Mouse (Mus musculus) MEL (cell line): Measurements from ENCODE around the gene Arhgef1. TPM values are rescaled to one million over a fixed set of nuclear protein-coding genes. Genes with fewer than 3 reads are reported as not detected.

Source experiments
- DNase-seq: peaks from one replicate; pipeline ENCODE4 v3.0.0; 2011; ENCODE audit warnings: low read depth, low spot score
- H3K27ac ChIP-seq: 2 replicates; pipeline ENCODE4 v1.5.1; 2012; ENCODE audit warnings: low read depth, mild to moderate bottlenecking, control low read depth, low read length, moderate library complexity; ENCODE audit not compliant: control insufficient read depth
- H3K27me3 ChIP-seq, 2 experiments: fragments of 150-350 bp in 1 of 2; sonication (generic) in 1 of 2; 2 replicates each; pipeline ENCODE4 v1.6.1; 2012; ENCODE audit warnings: low read length in 2 of 2, mild to moderate bottlenecking in 2 of 2, improper control_type of control experiment in 1 of 2, moderate library complexity in 1 of 2; ENCODE audit not compliant: insufficient read depth in 2 of 2, control insufficient read depth in 1 of 2
- H3K36me3 ChIP-seq, 2 experiments: 2 replicates each; pipeline ENCODE4 v1.6.1; 2012 to 2014; ENCODE audit warnings: low read length in 2 of 2, improper control_type of control experiment in 1 of 2, inconsistent platforms in 1 of 2, mild to moderate bottlenecking in 1 of 2; ENCODE audit not compliant: insufficient read depth in 2 of 2, control insufficient read depth in 1 of 2
- H3K4me1 ChIP-seq, 2 experiments: fragments of 150-350 bp in 1 of 2; sonication (generic) in 1 of 2; 2 replicates each; pipeline ENCODE4 v1.6.1; 2012; ENCODE audit warnings: low read length in 2 of 2, improper control_type of control experiment in 1 of 2, mild to moderate bottlenecking in 1 of 2; ENCODE audit not compliant: insufficient read depth in 2 of 2, control insufficient read depth in 1 of 2
- H3K4me3 ChIP-seq, 2 experiments: fragments of 150-350 bp in 1 of 2; sonication (generic) in 1 of 2; 2 replicates each; pipeline ENCODE4 v1.5.1; 2012; ENCODE audit warnings: low read depth in 2 of 2, low read length in 2 of 2, mild to moderate bottlenecking in 2 of 2, moderate library complexity in 2 of 2, control low read depth in 1 of 2, improper control_type of control experiment in 1 of 2; ENCODE audit not compliant: control insufficient read depth in 1 of 2, insufficient read depth in 1 of 2
- H3K79me2 ChIP-seq: 2 replicates; pipeline ENCODE4 v1.6.1; 2012; ENCODE audit warnings: mild to moderate bottlenecking, low read length, moderate library complexity; ENCODE audit not compliant: control insufficient read depth, poor library complexity, insufficient read depth
- H3K9ac ChIP-seq: 2 replicates; pipeline ENCODE4 v1.6.1; 2012; ENCODE audit warnings: low read depth, mild to moderate bottlenecking, control low read depth, low read length, moderate library complexity; ENCODE audit not compliant: control insufficient read depth, poor library complexity, severe bottlenecking
- H3K9me3 ChIP-seq: fragments of 150-350 bp; sonication (generic); replicated peaks from 2 replicates; pipeline ENCODE4 v1.6.1; 2012; ENCODE audit warnings: mild to moderate bottlenecking, low read length, improper control_type of control experiment, moderate library complexity; ENCODE audit not compliant: insufficient read depth
- CHD1 ChIP-seq: IDR thresholded peaks from 2 replicates; pipeline ENCODE4 v1.6.1; 2012; ENCODE audit warnings: low read depth, mild to moderate bottlenecking, inconsistent platforms, low read length, improper control_type of control experiment
- CHD2 ChIP-seq: IDR thresholded peaks from 2 replicates; pipeline ENCODE4 v1.6.1; 2011; ENCODE audit warnings: low read length, improper control_type of control experiment
- CTCF ChIP-seq, 3 experiments: IDR thresholded peaks in 2 of 3; conservative IDR thresholded peaks in 1 of 3; 2 replicates each; pipeline ENCODE4 v1.5.1; 2011 to 2012; ENCODE audit warnings: low read length in 3 of 3, low read depth in 2 of 3, mild to moderate bottlenecking in 2 of 3, improper control_type of control experiment in 1 of 3, inconsistent platforms in 1 of 3, mixed read lengths in 1 of 3, moderate library complexity in 1 of 3; ENCODE audit not compliant: control insufficient read depth in 1 of 3, insufficient read depth in 1 of 3, poor library complexity in 1 of 3, severe bottlenecking in 1 of 3
- E2F4 ChIP-seq: IDR thresholded peaks from 2 replicates; pipeline ENCODE4 v1.6.1; 2011; ENCODE audit warnings: low read depth, low read length, improper control_type of control experiment, borderline replicate concordance
- ELF1 ChIP-seq: IDR thresholded peaks from 2 replicates; pipeline ENCODE4 v1.6.1; 2014; ENCODE audit warnings: low read depth, mild to moderate bottlenecking, inconsistent platforms, low read length, improper control_type of control experiment, moderate library complexity
- GATA1 ChIP-seq: IDR thresholded peaks from 2 replicates; pipeline ENCODE4 v1.6.1; 2011; ENCODE audit warnings: low read depth, low read length, improper control_type of control experiment
- JUND ChIP-seq: IDR thresholded peaks from 2 replicates; pipeline ENCODE4 v1.6.1; 2011; ENCODE audit warnings: low read depth, mild to moderate bottlenecking, improper control_type of control experiment, low read length
- MAFK ChIP-seq: IDR thresholded peaks from 2 replicates; pipeline ENCODE4 v1.6.1; 2011; ENCODE audit warnings: low read depth, mild to moderate bottlenecking, low read length, improper control_type of control experiment, borderline replicate concordance
- MAX ChIP-seq: IDR thresholded peaks from 2 replicates; pipeline ENCODE4 v1.6.1; 2011; ENCODE audit warnings: low read length, improper control_type of control experiment
- MYB ChIP-seq: IDR thresholded peaks from 2 replicates; pipeline ENCODE4 v1.6.1; 2011; ENCODE audit warnings: mild to moderate bottlenecking, low read depth, low read length, improper control_type of control experiment
- MYC ChIP-seq: IDR thresholded peaks from 2 replicates; pipeline ENCODE4 v1.6.1; 2011; ENCODE audit warnings: low read depth, mild to moderate bottlenecking, low read length, improper control_type of control experiment, moderate library complexity
- NELFE ChIP-seq: IDR thresholded peaks from 2 replicates; pipeline ENCODE4 v1.6.1; 2011; ENCODE audit warnings: low read depth, low read length, improper control_type of control experiment
- NRF1 ChIP-seq: IDR thresholded peaks from 2 replicates; pipeline ENCODE4 v1.6.1; 2014; ENCODE audit warnings: low read depth, mild to moderate bottlenecking, inconsistent platforms, low read length, improper control_type of control experiment, moderate library complexity; ENCODE audit not compliant: poor library complexity, insufficient read depth, severe bottlenecking
- POLR2AphosphoS5 ChIP-seq: IDR thresholded peaks from 2 replicates; pipeline ENCODE4 v1.6.1; 2012; ENCODE audit warnings: low read depth, borderline replicate concordance, mild to moderate bottlenecking, inconsistent platforms, low read length, moderate library complexity, mixed read lengths
- RCOR1 ChIP-seq: IDR thresholded peaks from 2 replicates; pipeline ENCODE4 v1.6.1; 2012; ENCODE audit warnings: low read depth, mild to moderate bottlenecking, inconsistent platforms, low read length, improper control_type of control experiment
- SIN3A ChIP-seq: IDR thresholded peaks from 2 replicates; pipeline ENCODE4 v1.6.1; 2012; ENCODE audit warnings: low read length, improper control_type of control experiment, inconsistent platforms
- TCF12 ChIP-seq: IDR thresholded peaks from 2 replicates; pipeline ENCODE4 v1.6.1; 2014; ENCODE audit warnings: low read depth, mild to moderate bottlenecking, inconsistent platforms, low read length, improper control_type of control experiment, moderate library complexity
- UBTF ChIP-seq: IDR thresholded peaks from 2 replicates; pipeline ENCODE4 v1.6.1; 2012; ENCODE audit warnings: low read depth, mild to moderate bottlenecking, inconsistent platforms, low read length, improper control_type of control experiment, moderate library complexity, borderline replicate concordance; ENCODE audit not compliant: insufficient read depth
- USF1 ChIP-seq: IDR thresholded peaks from 2 replicates; pipeline ENCODE4 v1.6.1; 2014; ENCODE audit warnings: low read depth, mild to moderate bottlenecking, inconsistent platforms, low read length, improper control_type of control experiment, moderate library complexity
- USF2 ChIP-seq, 2 experiments: IDR thresholded peaks; 2 replicates each; pipeline ENCODE4 v1.6.1; 2011 to 2012; ENCODE audit warnings: improper control_type of control experiment in 2 of 2, low read length in 2 of 2, borderline replicate concordance in 1 of 2, inconsistent platforms in 1 of 2, low read depth in 1 of 2, mild to moderate bottlenecking in 1 of 2; ENCODE audit not compliant: insufficient read depth in 1 of 2
- ZMIZ1 ChIP-seq: IDR thresholded peaks from 2 replicates; pipeline ENCODE4 v1.6.1; 2012; ENCODE audit warnings: low read depth, mild to moderate bottlenecking, inconsistent platforms, low read length, improper control_type of control experiment, moderate library complexity
- ZNF384 ChIP-seq: IDR thresholded peaks from 2 replicates; pipeline ENCODE4 v1.6.1; 2012; ENCODE audit warnings: low read depth, mild to moderate bottlenecking, inconsistent platforms, low read length, improper control_type of control experiment
- polyA plus RNA-seq, 2 experiments: library from polyadenylated mRNA; stranded (reverse) in 1 of 2; unstranded in 1 of 2; fragments of >175 nt in 1 of 2; fragments of >200 nt in 1 of 2; gene quantifications; 2 replicates each; pipeline versions ENCODE4 v1.2.1 to v1.2.4; 2012; ENCODE audit warnings: low replicate concordance in 2 of 2, low read depth in 1 of 2; ENCODE audit not compliant: insufficient read length in 2 of 2, insufficient read depth in 1 of 2, missing spikeins in 1 of 2
- total RNA-seq: library from RNA; depleted of rRNA; stranded (reverse); fragments of 300-350 nt; gene quantifications from 2 replicates; pipeline ENCODE4 v1.2.3, GENCODE M21; 2012

Gene Arhgef1
- total and polyA plus RNA-seq, 3 experiments: 53.3 to 163 TPM; not detected in 1

GRCm38 (mm10) chr7:24973208-24973607 is 70.5 kb downstream of the Arhgef1 start:
- Histone ChIP-seq H3K4me1 (peaks cover 7 to 20% of the 10 kb centered on the region in 2 experiments), H3K36me3 (peaks cover 0 to 21% of the 10 kb centered on the region in 2 experiments; a peak in 2 of 4 replicates), H3K79me2 (peaks cover 6% of the 10 kb centered on the region; the same call in 1 of the 2 replicates), H3K4me3 (peak overlapping the region; percentile 48 to 57; a peak in 3 of 4 replicates), H3K27ac (peak overlapping the region; percentile 49), H3K9me3 (no peaks in the 10 kb centered on the region), H3K27me3 (no peaks in the 10 kb centered on the region), H3K9ac (peak overlapping the region; percentile 70)
- no peak for TF ChIP-seq ZMIZ1
- DNase-seq: no peak

GRCm38 (mm10) chr7:24973902-24974301 is 71.2 kb downstream of the Arhgef1 start:
- Histone ChIP-seq H3K27me3 (no peaks in the 10 kb centered on the region), H3K79me2 (peaks cover 6% of the 10 kb centered on the region; the same call in 1 of the 2 replicates), H3K27ac (no peak overlapping the region), H3K4me3 (no peak overlapping the region), H3K36me3 (peaks cover 0 to 21% of the 10 kb centered on the region in 2 experiments; a peak in 2 of 4 replicates), H3K4me1 (peaks cover 7 to 25% of the 10 kb centered on the region in 2 experiments), H3K9me3 (no peaks in the 10 kb centered on the region), H3K9ac (no peak overlapping the region; the same call in 1 of the 2 replicates)
- peak; percentile 21 for DNase-seq
- TF ChIP-seq GATA1: no peak

GRCm38 (mm10) chr7:24974893-24975595 is 72.3 kb downstream of the Arhgef1 start:
- Histone ChIP-seq H3K4me1 (peaks cover 7 to 31% of the 10 kb centered on the region in 2 experiments), H3K9me3 (no peaks in the 10 kb centered on the region), H3K27me3 (no peaks in the 10 kb centered on the region), H3K9ac (peak overlapping the region; percentile 70), H3K36me3 (peaks cover 0 to 21% of the 10 kb centered on the region in 2 experiments; a peak in 2 of 4 replicates), H3K79me2 (peaks cover 6% of the 10 kb centered on the region; the same call in 1 of the 2 replicates), H3K4me3 (peak overlapping the region; percentile 62 to 77), H3K27ac (peak overlapping the region; percentile 89)
- DNase-seq: peak; percentile 93
- peak; percentile 91 for TF ChIP-seq GATA1
- TF ChIP-seq SIN3A: peak; percentile 91
- no peak for TF ChIP-seq UBTF
- peak; percentile 84; the same call in 1 of the 2 replicates for TF ChIP-seq POLR2AphosphoS5
- no peak for TF ChIP-seq JUND
- peak; percentile 54; the same call in 1 of the 2 replicates for TF ChIP-seq CHD1
- TF ChIP-seq MYB: no peak; the same call in 1 of the 2 replicates
- peak; percentile 76 for TF ChIP-seq TCF12
- TF ChIP-seq NELFE: peak; percentile 88
- no peak for TF ChIP-seq NRF1
- peak; percentile 50 to 87 (median 78) for TF ChIP-seq CTCF (IDR thresholded peaks at IDR 0.05 in 2 of 3, conservative IDR thresholded peaks at IDR 0.05 in 1 of 3; ENCODE audit: control insufficient read depth in 1 of 3, insufficient read depth in 1 of 3, low read depth in 2 of 3, low read length in 3 of 3, poor library complexity in 1 of 3, severe bottlenecking in 1 of 3)
- no peak for TF ChIP-seq RCOR1
- TF ChIP-seq USF2 (IDR thresholded peaks at IDR 0.05; ENCODE audit: borderline replicate concordance in 1 of 2, insufficient read depth in 1 of 2, low read depth in 1 of 2, low read length in 2 of 2): no peak
- no peak for TF ChIP-seq MAFK
- peak; percentile 40; the same call in 1 of the 2 replicates for TF ChIP-seq ZNF384
- peak; percentile 72 for TF ChIP-seq MAX
- no peak; the same call in 1 of the 2 replicates for TF ChIP-seq ZMIZ1
- TF ChIP-seq E2F4: no peak
- peak; percentile 38; the same call in 1 of the 2 replicates for TF ChIP-seq CHD2
- TF ChIP-seq ELF1: peak; percentile 61
- TF ChIP-seq USF1: no peak
- 0 out of 2 replicates have a peak, but pooled peaks have one; percentile 40 for TF ChIP-seq MYC
